11 mouse cellular contexts compared by ENCODE assay signal in genomic region chr16:36694798-36695290, GRCm38 (mm10). TPM values are rescaled to one million over a fixed set of nuclear protein-coding genes. Genes with fewer than 3 reads are reported as not detected.
A peak's percentile ranks its signal among the peaks of the same experiment; 100 is the strongest.
DNase-seq lines count a peak whose midpoint lies in the region; ATAC-seq and TF ChIP-seq lines count a peak whose summit lies in the region.
"Had no signal": no experiment of that assay in that cellular context is flagged by ENCODE, and none has a peak within 500 bp of the region (broad histone marks: within the 10 kb centered on the region; RNA-seq: fewer than 3 reads in every experiment).

No protein-coding gene starts in this region.

- WGBS in forebrain, embryonic 13.5 days, result 40% methylated on average over 9 of the region's 9 CpGs
- 53% methylated on average over 9 of the region's 9 CpGs for WGBS in forebrain, embryonic 10.5 days
- 55% methylated on average over 9 of the region's 9 CpGs for WGBS in kidney, embryonic 14.5 days
- WGBS in stomach, embryonic 14.5 days, result 63% methylated on average over 9 of the region's 9 CpGs
- WGBS in stomach, postnatal 0 days, result 55% methylated on average over 9 of the region's 9 CpGs

- DNase-seq in forebrain, embryonic 10.5 days (ENCODE audit: extremely low spot score, low spot score), result no peak
- no peak for DNase-seq in kidney, adult 11 months
- no peak for DNase-seq in stomach, postnatal 0 days (ENCODE audit: low spot score)
- no peak for DNase-seq in ovary, postnatal 36 days (ENCODE audit: low spot score)
- DNase-seq in frontal cortex, postnatal 25 days (ENCODE audit: low spot score in 2 of 2), result no peak
- DNase-seq: thymus, adult 18-20 months had no signal

- peaks cover 6% of the 10 kb centered on the region for H3K4me1 ChIP-seq in forebrain, embryonic 13.5 days
- H3K4me1 ChIP-seq in forebrain, embryonic 10.5 days, result peaks cover 17% of the 10 kb centered on the region
- 0 out of 2 replicates have a peak, but pooled peaks cover 3% of the 10 kb centered on the region for H3K4me1 ChIP-seq in kidney, embryonic 14.5 days (ENCODE audit: control insufficient read depth, insufficient read depth, low read length)
- peaks cover 2% of the 10 kb centered on the region; the same call in 1 of the 2 replicates for H3K4me1 ChIP-seq in stomach, embryonic 14.5 days (ENCODE audit: control insufficient read depth, insufficient read depth, low read length)
- H3K4me1 ChIP-seq in stomach, postnatal 0 days (replicated peaks; ENCODE audit: control insufficient read depth, insufficient read depth), result no peaks in the 10 kb centered on the region
- H3K4me1 ChIP-seq: megakaryocyte, embryonic 14.5 days had no signal

- no peak overlapping the region for H3K9ac ChIP-seq in forebrain, embryonic 13.5 days
- no peak overlapping the region for H3K9ac ChIP-seq in kidney, embryonic 14.5 days (ENCODE audit: low read depth, low read length)
- no peak overlapping the region for H3K9ac ChIP-seq in stomach, embryonic 14.5 days (replicated peaks; ENCODE audit: low read depth, low read length)
- no peak overlapping the region for H3K9ac ChIP-seq in stomach, postnatal 0 days (ENCODE audit: low read length)

- H3K4me3 ChIP-seq in forebrain, embryonic 13.5 days, result no peak overlapping the region
- no peak overlapping the region for H3K4me3 ChIP-seq in forebrain, embryonic 10.5 days
- peak overlapping the region; percentile 40; the same call in 1 of the 2 replicates for H3K4me3 ChIP-seq in kidney, embryonic 14.5 days (ENCODE audit: low read length)
- H3K4me3 ChIP-seq in stomach, embryonic 14.5 days (ENCODE audit: low read depth, low read length), result peak overlapping the region; percentile 38
- no peak overlapping the region for H3K4me3 ChIP-seq in stomach, postnatal 0 days (ENCODE audit: low read depth, low read length)
- H3K4me3 ChIP-seq: erythroblast, embryonic 14.5 days; megakaryocyte, embryonic 14.5 days had no signal

- no peak for ATAC-seq in forebrain, embryonic 13.5 days
- ATAC-seq in kidney, embryonic 14.5 days (ENCODE audit: low FRiP score, low TSS enrichment), result no peak
- no peak for ATAC-seq in stomach, embryonic 14.5 days (ENCODE audit: insufficient number of reproducible peaks, insufficient read depth, low FRiP score, low read depth)
- no peak for ATAC-seq in stomach, postnatal 0 days (ENCODE audit: low FRiP score, low TSS enrichment)

- H3K4me2 ChIP-seq in forebrain, embryonic 13.5 days, result peak overlapping the region; percentile 80; the same call in 1 of the 2 replicates
- H3K4me2 ChIP-seq in kidney, embryonic 14.5 days (replicated peaks; ENCODE audit: low read depth, low read length), result peak overlapping the region; percentile 75; the same call in 1 of the 2 replicates
- peak overlapping the region; percentile 49 for H3K4me2 ChIP-seq in stomach, embryonic 14.5 days (replicated peaks; ENCODE audit: low read depth, low read length)
- H3K4me2 ChIP-seq in stomach, postnatal 0 days (replicated peaks; ENCODE audit: low read depth), result no peak overlapping the region

- no peak overlapping the region for H3K27ac ChIP-seq in forebrain, embryonic 13.5 days
- H3K27ac ChIP-seq in forebrain, embryonic 10.5 days, result no peak overlapping the region
- H3K27ac ChIP-seq in kidney, embryonic 14.5 days (ENCODE audit: low read depth, low read length), result no peak overlapping the region
- H3K27ac ChIP-seq in stomach, embryonic 14.5 days (ENCODE audit: low read length), result no peak overlapping the region
- H3K27ac ChIP-seq in stomach, postnatal 0 days (replicated peaks), result no peak overlapping the region

- peaks cover 28% of the 10 kb centered on the region for H3K27me3 ChIP-seq in forebrain, embryonic 13.5 days
- H3K27me3 ChIP-seq in forebrain, embryonic 10.5 days (ENCODE audit: poor library complexity, severe bottlenecking), result peaks cover 42% of the 10 kb centered on the region
- H3K27me3 ChIP-seq in kidney, embryonic 14.5 days (ENCODE audit: control insufficient read depth, insufficient read depth, low read length), result peaks cover 12% of the 10 kb centered on the region
- 0 out of 2 replicates have a peak, but pooled peaks cover 5% of the 10 kb centered on the region for H3K27me3 ChIP-seq in stomach, embryonic 14.5 days (ENCODE audit: control insufficient read depth, insufficient read depth, low read length)
- H3K27me3 ChIP-seq in stomach, postnatal 0 days (ENCODE audit: control insufficient read depth, insufficient read depth, low read length), result no peaks in the 10 kb centered on the region; the same call in 1 of the 2 replicates

- no peaks in the 10 kb centered on the region for H3K36me3 ChIP-seq in forebrain, embryonic 13.5 days (ENCODE audit: poor library complexity, severe bottlenecking)
- H3K36me3 ChIP-seq in forebrain, embryonic 10.5 days (replicated peaks), result no peaks in the 10 kb centered on the region
- no peaks in the 10 kb centered on the region for H3K36me3 ChIP-seq in kidney, embryonic 14.5 days (ENCODE audit: control insufficient read depth, insufficient read depth, low read length)
- H3K36me3 ChIP-seq in stomach, embryonic 14.5 days (ENCODE audit: control insufficient read depth, insufficient read depth, low read length), result no peaks in the 10 kb centered on the region
- no peaks in the 10 kb centered on the region for H3K36me3 ChIP-seq in stomach, postnatal 0 days (ENCODE audit: control insufficient read depth, insufficient read depth, low read length)

- TF ChIP-seq CTCF in stomach, postnatal 0 days (IDR thresholded peaks at IDR 0.05; ENCODE audit: low read depth), result no peak

- TF ChIP-seq EP300 in stomach, postnatal 0 days (optimal IDR thresholded peaks at IDR 0.05), result no peak

- H3K9me3 ChIP-seq in forebrain, embryonic 13.5 days (replicated peaks), result no peaks in the 10 kb centered on the region
- H3K9me3 ChIP-seq in forebrain, embryonic 10.5 days, result no peaks in the 10 kb centered on the region
- no peaks in the 10 kb centered on the region for H3K9me3 ChIP-seq in kidney, embryonic 14.5 days (ENCODE audit: control insufficient read depth, low read length)
- no peaks in the 10 kb centered on the region for H3K9me3 ChIP-seq in stomach, embryonic 14.5 days (ENCODE audit: control insufficient read depth, low read depth, low read length)
- no peaks in the 10 kb centered on the region for H3K9me3 ChIP-seq in stomach, postnatal 0 days (ENCODE audit: control insufficient read depth, low read length)

RNA-seq across cellular contexts. Expression of gene Ildr1, which starts 1.1 kb away (rescaled TPM):
- not detected in 2 replicates for polyA plus RNA-seq in forebrain, embryonic 13.5 days (2015; fragmentation: Nextera tagmentation; extraction: Ambion mirVana)
- 0.37 and 0.97 TPM in 2 replicates for polyA plus RNA-seq in forebrain, embryonic 10.5 days (2016; fragmentation: Nextera tagmentation; extraction: Ambion mirVana)
- 2.7 and 4.6 TPM in 2 replicates for polyA plus RNA-seq in kidney, embryonic 14.5 days (2014; fragmentation: Nextera tagmentation; extraction: Ambion mirVana)
- polyA plus RNA-seq in stomach, embryonic 14.5 days (2014; fragmentation: Nextera tagmentation; extraction: Ambion mirVana), result 5.8 and 6.2 TPM in 2 replicates
- 2.5 TPM in 2 replicates for polyA plus RNA-seq in stomach, postnatal 0 days (2015; fragmentation: Nextera tagmentation; extraction: Ambion mirVana)
- polyA plus RNA-seq: erythroblast, embryonic 14.5 days had no signal

RNA-seq across cellular contexts. Expression of gene Cd86, which starts 29.0 kb away (rescaled TPM):
- 0.77 and 0.85 TPM in 2 replicates for polyA plus RNA-seq in forebrain, embryonic 13.5 days (2015; fragmentation: Nextera tagmentation; extraction: Ambion mirVana)
- polyA plus RNA-seq in forebrain, embryonic 10.5 days (2016; fragmentation: Nextera tagmentation; extraction: Ambion mirVana), result 0.49 and 0.56 TPM in 2 replicates
- polyA plus RNA-seq in kidney, embryonic 14.5 days (2014; fragmentation: Nextera tagmentation; extraction: Ambion mirVana), result 1.2 and 1.4 TPM in 2 replicates
- 2.0 and 2.7 TPM in 2 replicates for polyA plus RNA-seq in stomach, embryonic 14.5 days (2014; fragmentation: Nextera tagmentation; extraction: Ambion mirVana)
- polyA plus RNA-seq in stomach, postnatal 0 days (2015; fragmentation: Nextera tagmentation; extraction: Ambion mirVana), result 1.5 and 2.0 TPM in 2 replicates
- polyA plus RNA-seq: erythroblast, embryonic 14.5 days had no signal

Comparison
In these comparisons a context has a peak if more than half of its experiments do, and no peak if none do; other contexts are left out.
1. H3K4me3 ChIP-seq: peak in kidney, embryonic 14.5 days (single experiment) and stomach, embryonic 14.5 days (single experiment); none in forebrain, embryonic 13.5 days (single experiment), forebrain, embryonic 10.5 days (single experiment) and stomach, postnatal 0 days (single experiment).